Mouse (Mus musculus) small intestine, adult 2 months (tissue): ENCODE data around the gene Ccdc124.

ENCODE experiments used
- CTCF ChIP-seq: fragments of 200-500 bp; IDR thresholded peaks from 2 replicates; pipeline ENCODE4 v1.5.1; 2012; ENCODE audit warnings: low read depth, mild to moderate bottlenecking, control low read depth, inconsistent platforms, low read length, moderate library complexity, mixed read lengths; ENCODE audit not compliant: insufficient replicate concordance, insufficient read length; ENCODE audit errors: extremely low read depth
- POLR2A ChIP-seq: fragments of 200-500 bp; IDR thresholded peaks from 2 replicates; pipeline ENCODE4 v1.6.1; 2012; ENCODE audit warnings: low read depth, mild to moderate bottlenecking, control low read depth, inconsistent platforms, low read length, moderate library complexity

DNA sequence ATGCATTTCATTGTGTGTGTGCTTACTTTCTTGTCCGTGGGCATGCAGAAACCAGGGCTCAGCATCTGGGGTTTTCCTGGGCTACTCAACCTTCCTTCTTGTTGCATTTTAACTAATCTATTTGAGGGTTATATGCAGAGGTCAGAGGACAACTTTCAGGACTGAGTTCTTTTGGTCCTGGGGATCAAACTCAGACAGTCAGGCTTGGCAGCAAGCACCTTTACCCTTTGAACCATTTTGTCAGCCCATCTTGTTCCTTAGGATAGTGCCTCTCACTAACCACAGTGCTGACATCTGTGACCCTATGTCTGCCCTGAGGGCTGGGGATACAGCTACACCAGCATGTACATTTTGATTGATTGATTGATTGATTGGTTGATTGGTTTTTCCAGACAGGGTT lies 45.9 kb downstream of the Ccdc124 start:
- no peak for TF ChIP-seq CTCF
- TF ChIP-seq POLR2A, result no peak
